Mouse (Mus musculus) heart, adult 2 months (tissue): ENCODE results near the gene Cep128.

Source experiments
- CTCF ChIP-seq: fragments of 200-600 bp; IDR thresholded peaks from 2 replicates; pipeline ENCODE4 v1.8.1; 2022; ENCODE audit warnings: antibody characterized with exemption, mild to moderate bottlenecking, moderate library complexity
- POLR2A ChIP-seq: fragments of 200-500 bp; IDR thresholded peaks from 2 replicates; pipeline ENCODE4 v1.6.1; 2011; ENCODE audit warnings: mild to moderate bottlenecking, low read depth, low read length, control low read depth; ENCODE audit not compliant: insufficient read depth

DNA sequence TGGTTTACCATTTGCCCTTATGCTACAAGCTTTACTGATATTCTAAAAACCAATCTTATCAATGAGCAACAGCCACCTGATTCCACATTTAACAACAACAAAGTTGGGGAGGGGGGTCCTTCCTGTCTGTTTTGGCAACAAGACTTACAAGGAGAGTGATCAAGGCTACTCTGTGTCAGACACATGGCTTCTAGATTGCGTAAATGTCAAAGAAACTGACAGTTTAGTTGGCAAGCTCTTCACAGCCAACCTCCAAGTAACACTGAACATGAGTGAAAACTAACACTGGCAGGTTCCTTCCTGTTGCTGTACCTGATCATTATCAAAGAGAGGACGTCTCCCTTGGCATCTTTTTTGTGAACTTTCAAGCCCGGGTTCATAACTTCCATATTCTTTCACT, 115.2 kb downstream of the Cep128 start:
- no peak for TF ChIP-seq CTCF
- no peak for TF ChIP-seq POLR2A
